Mouse (Mus musculus) erythroblast, embryonic 14.5 days (primary cell): ENCODE data around the gene Ms4a3.

Experiments used
- GATA1 ChIP-seq: IDR thresholded peaks from 2 replicates; pipeline ENCODE4 v1.6.1; 2012; ENCODE audit warnings: low read length, inconsistent platforms, mixed read lengths
- TAL1 ChIP-seq: IDR thresholded peaks from 3 replicates; pipeline ENCODE4 v1.6.1; 2012; ENCODE audit warnings: low read length, inconsistent platforms, mixed read lengths

DNA sequence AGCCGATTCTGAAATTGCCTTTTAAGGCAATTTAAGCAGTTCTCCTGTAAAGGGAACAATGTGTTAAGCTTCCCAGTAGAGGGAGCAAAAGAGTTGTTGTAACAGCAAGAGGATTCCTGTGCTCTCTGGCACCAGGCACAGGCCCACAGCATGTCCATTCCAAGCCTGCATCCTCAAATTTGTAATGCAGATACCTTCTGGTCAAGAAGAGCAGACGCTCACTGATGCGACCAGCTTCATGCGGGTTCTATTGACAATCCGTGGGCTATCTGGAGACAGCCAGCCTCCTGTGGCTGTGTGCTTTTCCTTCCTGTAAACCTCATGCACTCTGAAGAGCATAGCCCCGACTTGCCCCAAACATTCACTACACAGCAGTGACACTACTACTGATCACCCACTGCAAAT lies 29.1 kb downstream of the Ms4a3 start:
- TF ChIP-seq TAL1 (no peak), GATA1 (no peak)
